Mouse (Mus musculus): ENCODE results near the gene Olfr1313. TPM values are rescaled to one million over a fixed set of nuclear protein-coding genes. Genes with fewer than 3 reads are reported as not detected.
"Not testable (repeated sequence)": the region's sequence is repeated elsewhere in the genome, so short reads cannot be mapped to it uniquely, and the experiment has no call there.

Olfr1313 gene
- polyA plus RNA-seq (2016; fragmentation: Nextera tagmentation; extraction: Ambion mirVana) = not detected in 2 replicates

DNA sequence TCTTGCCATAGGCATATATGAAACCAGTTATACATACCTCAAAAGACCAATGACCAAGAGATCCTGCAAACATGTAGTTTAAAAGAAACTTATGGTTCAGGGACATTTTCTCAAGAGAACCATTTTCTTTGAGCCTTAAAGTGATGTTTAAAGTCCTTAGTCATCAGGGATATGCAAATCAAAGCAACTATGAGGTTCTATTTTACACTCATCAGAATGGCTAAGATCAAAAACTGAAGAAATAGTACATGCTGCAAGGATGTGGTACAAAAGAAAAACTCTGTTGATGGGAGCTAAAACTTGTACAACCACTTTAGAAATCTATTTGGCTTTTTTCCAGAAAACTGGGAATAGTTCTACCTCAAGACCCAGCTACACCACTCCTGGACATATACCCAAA lies at the start of gene Olfr1313:
Gene Olfr1313 (minus strand): TSS at position 101 of the 400 bp plus-strand sequence.
- ATAC-seq (ENCODE audit: low FRiP score, low read depth) = no peak
- H3K36me3 ChIP-seq = no peaks in the 10 kb centered on the region
- no peak within 1 kb of the TSS for H3K9ac ChIP-seq (replicated peaks)
- no peak within 1 kb of the TSS for H3K27ac ChIP-seq (replicated peaks)
- H3K4me1 ChIP-seq = no peaks in the 10 kb centered on the region
- no peaks in the 10 kb centered on the region for H3K27me3 ChIP-seq
- no peak within 1 kb of the TSS for H3K4me2 ChIP-seq (replicated peaks)
- H3K9me3 ChIP-seq = no peaks in the 10 kb centered on the region
- H3K4me3 ChIP-seq = no peak within 1 kb of the TSS

DNA sequence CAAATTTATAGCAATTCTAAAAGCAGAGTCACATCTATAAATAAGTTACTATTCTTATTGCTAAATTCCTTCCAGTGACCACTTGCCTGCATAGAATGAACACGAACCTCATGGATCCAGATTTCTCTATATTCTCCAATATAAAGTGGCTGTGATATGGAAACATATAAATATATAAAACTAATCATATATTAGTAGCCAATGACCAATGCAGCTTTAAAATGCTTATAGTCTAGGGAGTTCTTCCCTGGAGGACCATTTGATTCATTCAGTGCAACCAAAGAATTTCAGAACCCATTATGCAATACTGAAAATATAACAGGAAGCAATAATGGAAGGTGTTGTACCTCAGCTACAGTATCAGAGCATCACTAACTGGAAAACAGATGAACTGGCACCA lies 37.7 kb upstream of the Olfr1313 start, which contains the start of gene Olfr1315-ps1:
Gene Olfr1315-ps1 (minus strand): TSS at position 101 of the 400 bp plus-strand sequence.
- no peak for ATAC-seq (ENCODE audit: low FRiP score, low read depth)
- Histone ChIP-seq H3K9me3 (no peaks in the 10 kb centered on the region), H3K4me2 (replicated peaks) (no peak within 1 kb of the TSS), H3K27ac (replicated peaks) (no peak within 1 kb of the TSS), H3K4me1 (no peaks in the 10 kb centered on the region), H3K36me3 (no peaks in the 10 kb centered on the region), H3K27me3 (no peaks in the 10 kb centered on the region), H3K9ac (replicated peaks) (no peak within 1 kb of the TSS), H3K4me3 (no peak within 1 kb of the TSS)
- 90% methylated on average over 1 of the region's 1 CpGs for WGBS

DNA sequence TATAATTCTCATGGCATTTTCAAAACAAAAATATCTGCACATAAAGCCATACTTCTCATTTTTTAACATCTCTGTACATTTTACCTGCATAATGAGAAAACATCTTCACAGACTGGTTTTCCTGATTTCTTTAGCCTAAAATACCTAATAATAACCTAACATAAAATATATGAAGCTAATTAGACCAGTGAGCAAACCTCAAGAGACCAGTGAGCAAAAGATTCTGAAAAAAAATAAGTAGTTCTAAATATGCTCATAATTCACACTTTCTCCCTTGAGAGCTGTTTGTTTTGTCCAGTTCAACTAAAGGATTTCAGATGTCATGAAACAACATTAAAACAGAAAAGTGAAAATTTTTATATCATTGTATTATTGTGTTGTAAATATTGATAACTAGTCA lies 19.0 kb upstream of the Olfr1313 start, which contains the start of gene Olfr1314:
Gene Olfr1314 (minus strand): TSS at position 101 of the 400 bp plus-strand sequence.
- Histone ChIP-seq H3K4me3 (no peak within 1 kb of the TSS), H3K9me3 (no peaks in the 10 kb centered on the region), H3K4me2 (replicated peaks) (no peak within 1 kb of the TSS), H3K36me3 (no peaks in the 10 kb centered on the region), H3K27ac (replicated peaks) (no peak within 1 kb of the TSS), H3K4me1 (no peaks in the 10 kb centered on the region), H3K9ac (replicated peaks) (no peak within 1 kb of the TSS), H3K27me3 (no peaks in the 10 kb centered on the region)
- no peak for ATAC-seq (ENCODE audit: low FRiP score, low read depth)

DNA sequence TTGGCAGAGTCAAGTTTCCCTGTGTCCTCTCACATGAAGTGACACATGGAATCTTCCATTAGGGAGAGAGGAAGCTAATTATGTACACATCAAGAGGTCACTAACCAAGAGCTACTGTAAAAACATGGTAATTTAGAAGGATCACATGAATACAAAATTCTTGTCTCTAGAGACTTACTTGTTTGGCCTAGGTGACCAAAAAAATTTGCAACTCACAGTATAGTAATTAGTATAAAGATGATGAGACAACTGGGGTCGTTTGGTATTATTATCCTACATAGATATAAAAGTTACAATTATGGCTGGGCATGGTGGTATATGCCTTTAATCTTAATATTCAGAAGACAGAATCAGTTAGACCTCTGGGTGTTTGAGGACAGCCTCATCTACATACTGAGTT lies 27.5 kb downstream of the Olfr1313 start, which contains the start of gene Olfr1312:
Gene Olfr1312 (minus strand): TSS at position 101 of the 400 bp plus-strand sequence.
- Histone ChIP-seq H3K27ac (replicated peaks) (no peak within 1 kb of the TSS), H3K4me3 (no peak within 1 kb of the TSS), H3K9ac (replicated peaks) (no peak within 1 kb of the TSS), H3K4me2 (replicated peaks) (no peak within 1 kb of the TSS), H3K9me3 (no peaks in the 10 kb centered on the region), H3K4me1 (no peaks in the 10 kb centered on the region), H3K27me3 (no peaks in the 10 kb centered on the region), H3K36me3 (no peaks in the 10 kb centered on the region)
- 47% methylated on average over 1 of the region's 1 CpGs for WGBS
- no peak for ATAC-seq (ENCODE audit: low FRiP score, low read depth)

DNA sequence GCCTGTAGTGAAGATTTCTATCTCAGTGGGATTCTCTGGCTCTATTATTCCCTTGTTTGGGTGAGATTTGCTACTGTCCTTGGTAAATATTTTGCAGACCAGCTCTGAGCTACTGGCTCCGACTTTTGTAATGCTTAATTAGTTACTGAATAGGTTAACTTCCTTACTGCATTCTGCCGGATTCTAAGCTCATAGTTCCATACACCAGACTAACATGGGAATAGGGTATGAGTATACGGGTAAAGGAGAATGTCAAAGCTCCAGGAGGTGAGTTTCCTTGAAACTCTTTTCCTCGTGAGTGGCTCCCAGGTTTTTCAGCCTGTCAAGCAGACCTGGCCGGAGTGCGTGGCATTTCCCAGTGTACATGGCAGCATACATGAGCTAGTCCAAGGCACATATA lies 50.7 kb downstream of the Olfr1313 start:
- WGBS = 55% methylated on average over 6 of the region's 6 CpGs

DNA sequence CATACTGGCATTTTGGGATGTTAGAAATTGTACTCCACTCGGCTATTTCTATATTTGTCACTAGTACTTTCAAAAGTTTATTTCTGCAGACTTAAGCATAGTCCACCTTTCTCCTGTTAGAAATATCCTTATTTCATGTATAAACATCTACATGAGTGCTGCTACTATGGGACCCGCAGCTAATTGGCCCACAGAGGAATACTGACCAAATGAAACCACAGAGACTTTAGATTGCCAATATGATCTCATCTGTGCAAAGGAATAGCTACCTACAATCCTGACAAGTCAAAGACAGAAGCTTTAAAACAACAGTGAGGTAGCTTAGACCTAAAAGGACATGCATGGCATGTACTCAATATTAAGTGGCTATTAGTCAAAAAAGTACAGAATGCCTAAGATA lies 53.3 kb downstream of the Olfr1313 start, which contains the start of gene Olfr1311:
Gene Olfr1311 (minus strand): TSS at position 101 of the 400 bp plus-strand sequence.
- Histone ChIP-seq H3K9ac (replicated peaks) (no peak within 1 kb of the TSS), H3K27ac (replicated peaks) (no peak within 1 kb of the TSS), H3K4me2 (replicated peaks) (no peak within 1 kb of the TSS), H3K36me3 (no peaks in the 10 kb centered on the region), H3K4me1 (no peaks in the 10 kb centered on the region), H3K27me3 (no peaks in the 10 kb centered on the region), H3K4me3 (no peak within 1 kb of the TSS), H3K9me3 (no peaks in the 10 kb centered on the region)
- WGBS = 86% methylated on average over 2 of the region's 2 CpGs
- no peak for ATAC-seq (ENCODE audit: low FRiP score, low read depth)

More for the DNA sequence above, 50.7 kb downstream of the Olfr1313 start:
- H3K9ac ChIP-seq (replicated peaks); H3K4me3 ChIP-seq; H3K27me3 ChIP-seq; H3K27ac ChIP-seq (replicated peaks); H3K9me3 ChIP-seq; H3K4me1 ChIP-seq; H3K36me3 ChIP-seq; H3K4me2 ChIP-seq (replicated peaks); ATAC-seq (ENCODE audit: low FRiP score, low read depth): not testable (repeated sequence)

Other genes with a start within 250 kb of the Olfr1313 start
- gene Olfr1305, start 200.7 kb downstream of the Olfr1313 start, polyA plus RNA-seq (2016; fragmentation: Nextera tagmentation; extraction: Ambion mirVana) = not detected in 2 replicates
- gene Olfr1306, start 161.6 kb downstream of the Olfr1313 start, polyA plus RNA-seq (2016; fragmentation: Nextera tagmentation; extraction: Ambion mirVana) = not detected in 2 replicates
- gene Olfr1307, start 128.4 kb downstream of the Olfr1313 start, polyA plus RNA-seq (2016; fragmentation: Nextera tagmentation; extraction: Ambion mirVana) = 0.01 TPM in 2 replicates
- not detected in 2 replicates for gene Olfr1308, start 112.9 kb downstream of the Olfr1313 start, polyA plus RNA-seq (2016; fragmentation: Nextera tagmentation; extraction: Ambion mirVana)
- not detected in 2 replicates for gene Olfr1309, start 87.6 kb downstream of the Olfr1313 start, polyA plus RNA-seq (2016; fragmentation: Nextera tagmentation; extraction: Ambion mirVana)
- not detected in 2 replicates for gene Olfr1310, start 65.1 kb downstream of the Olfr1313 start, polyA plus RNA-seq (2016; fragmentation: Nextera tagmentation; extraction: Ambion mirVana)
- gene Olfr1311, start 53.4 kb downstream of the Olfr1313 start, polyA plus RNA-seq (2016; fragmentation: Nextera tagmentation; extraction: Ambion mirVana) = not detected in 2 replicates
- not detected in 2 replicates for gene Olfr1312, start 27.6 kb downstream of the Olfr1313 start, polyA plus RNA-seq (2016; fragmentation: Nextera tagmentation; extraction: Ambion mirVana)
- not detected in 2 replicates for gene Olfr1314, start 18.9 kb upstream of the Olfr1313 start, polyA plus RNA-seq (2016; fragmentation: Nextera tagmentation; extraction: Ambion mirVana)
- not detected in 2 replicates for gene Olfr1315-ps1, start 37.6 kb upstream of the Olfr1313 start, polyA plus RNA-seq (2016; fragmentation: Nextera tagmentation; extraction: Ambion mirVana)
- not detected in 2 replicates for gene Olfr1316, start 57.1 kb upstream of the Olfr1313 start, polyA plus RNA-seq (2016; fragmentation: Nextera tagmentation; extraction: Ambion mirVana)
- not detected in 2 replicates for gene Olfr1317, start 62.5 kb upstream of the Olfr1313 start, polyA plus RNA-seq (2016; fragmentation: Nextera tagmentation; extraction: Ambion mirVana)
- gene Olfr1318, start 76.4 kb upstream of the Olfr1313 start, polyA plus RNA-seq (2016; fragmentation: Nextera tagmentation; extraction: Ambion mirVana) = not detected in 2 replicates
- gene Lpcat4, start 161.6 kb upstream of the Olfr1313 start, polyA plus RNA-seq (2016; fragmentation: Nextera tagmentation; extraction: Ambion mirVana) = 11.9 and 13.1 TPM in 2 replicates
- 0.08 TPM in 1 of 2 replicates, not detected in the other for gene Nutm1, start 181.4 kb upstream of the Olfr1313 start, polyA plus RNA-seq (2016; fragmentation: Nextera tagmentation; extraction: Ambion mirVana)
- gene Nop10, start 184.1 kb upstream of the Olfr1313 start, polyA plus RNA-seq (2016; fragmentation: Nextera tagmentation; extraction: Ambion mirVana) = 137 and 139 TPM in 2 replicates
- gene Slc12a6, start 188.0 kb upstream of the Olfr1313 start, polyA plus RNA-seq (2016; fragmentation: Nextera tagmentation; extraction: Ambion mirVana) = 18.7 and 19.3 TPM in 2 replicates
- not detected in 2 replicates for gene Gm21985, start 188.5 kb upstream of the Olfr1313 start, polyA plus RNA-seq (2016; fragmentation: Nextera tagmentation; extraction: Ambion mirVana)

Data from midbrain, embryonic 12.5 days (tissue).